16 mouse cellular contexts compared by ENCODE assay signal in the genomic region with DNA sequence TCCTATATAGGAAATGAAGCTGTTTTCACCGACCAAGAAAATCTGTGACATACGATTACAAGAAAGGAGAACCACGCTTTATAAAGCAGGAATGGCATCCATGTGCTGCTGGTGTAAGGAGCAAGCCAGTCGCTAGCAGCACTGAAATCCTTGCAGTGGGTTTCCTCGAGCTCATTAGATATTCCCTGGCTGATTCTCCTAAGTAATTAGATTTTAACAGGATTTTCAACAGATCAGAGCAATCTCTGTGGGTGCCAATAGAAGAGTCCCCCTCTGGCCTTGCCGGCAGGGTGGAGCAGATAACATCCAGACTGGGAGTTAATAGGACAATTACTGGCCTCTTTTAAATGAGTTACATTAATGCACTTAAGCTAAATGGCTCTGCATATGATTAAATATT. TPM values are rescaled to one million over a fixed set of nuclear protein-coding genes. Genes with fewer than 3 reads are reported as not detected.
DNase-seq lines count a peak whose midpoint lies in the region; ATAC-seq and TF ChIP-seq lines count a peak whose summit lies in the region.
"Had no signal": no experiment of that assay in that cellular context is flagged by ENCODE, and none has a peak within 500 bp of the region (broad histone marks: within the 10 kb centered on the region; RNA-seq: fewer than 3 reads in every experiment).

No protein-coding gene starts in this region.

- H3K9ac ChIP-seq in heart, embryonic 13.5 days: no peak overlapping the region
- no peak overlapping the region for H3K9ac ChIP-seq in midbrain, embryonic 12.5 days (replicated peaks)
- H3K9ac ChIP-seq in hindbrain, postnatal 0 days (replicated peaks; ENCODE audit: low read length): no peak overlapping the region

- no peak for ATAC-seq in heart, embryonic 13.5 days (ENCODE audit: extremely low read depth, insufficient number of reproducible peaks, low FRiP score, low TSS enrichment)
- ATAC-seq in midbrain, embryonic 12.5 days (ENCODE audit: low FRiP score, low read depth): 0 out of 2 replicates have a peak, but pooled peaks have one; percentile 19
- no peak for ATAC-seq in hindbrain, postnatal 0 days
- ATAC-seq: lung, postnatal 0 days had no signal

- peak overlapping the region; percentile 40 for H3K4me3 ChIP-seq in heart, embryonic 13.5 days
- no peak overlapping the region for H3K4me3 ChIP-seq in midbrain, embryonic 12.5 days
- no peak overlapping the region for H3K4me3 ChIP-seq in midbrain, embryonic 10.5 days
- H3K4me3 ChIP-seq in hindbrain, postnatal 0 days (ENCODE audit: low read length): no peak overlapping the region

- H3K27ac ChIP-seq in heart, embryonic 13.5 days (replicated peaks): no peak overlapping the region
- H3K27ac ChIP-seq in midbrain, embryonic 12.5 days (replicated peaks): no peak overlapping the region
- H3K27ac ChIP-seq in midbrain, embryonic 10.5 days (replicated peaks): no peak overlapping the region
- no peak overlapping the region for H3K27ac ChIP-seq in hindbrain, postnatal 0 days

- H3K4me1 ChIP-seq in heart, embryonic 13.5 days: peaks cover 4% of the 10 kb centered on the region; the same call in 1 of the 2 replicates
- H3K4me1 ChIP-seq in midbrain, embryonic 12.5 days: peaks cover 7% of the 10 kb centered on the region; the same call in 1 of the 2 replicates
- H3K4me1 ChIP-seq in midbrain, embryonic 10.5 days: peaks cover 9% of the 10 kb centered on the region
- H3K4me1 ChIP-seq in hindbrain, postnatal 0 days (ENCODE audit: insufficient read depth, low read length): no peaks in the 10 kb centered on the region

- H3K36me3 ChIP-seq in heart, embryonic 13.5 days: no peaks in the 10 kb centered on the region
- no peaks in the 10 kb centered on the region for H3K36me3 ChIP-seq in midbrain, embryonic 12.5 days
- no peaks in the 10 kb centered on the region for H3K36me3 ChIP-seq in midbrain, embryonic 10.5 days
- no peaks in the 10 kb centered on the region for H3K36me3 ChIP-seq in hindbrain, postnatal 0 days (ENCODE audit: insufficient read depth, low read length)

- WGBS in heart, embryonic 13.5 days: 32% methylated on average over 6 of the region's 6 CpGs
- whole genome bisulfite sequencing in midbrain, embryonic 12.5 days: 11% methylated on average over 6 of the region's 6 CpGs
- WGBS in midbrain, embryonic 10.5 days: 26% methylated on average over 6 of the region's 6 CpGs
- 38% methylated on average over 6 of the region's 6 CpGs for WGBS in hindbrain, postnatal 0 days

- peak overlapping the region; percentile 61 for H3K4me2 ChIP-seq in heart, embryonic 13.5 days
- H3K4me2 ChIP-seq in midbrain, embryonic 12.5 days (replicated peaks): peak overlapping the region; percentile 11; the same call in 1 of the 2 replicates
- H3K4me2 ChIP-seq in hindbrain, postnatal 0 days (ENCODE audit: low read depth, low read length): no peak overlapping the region

- TF ChIP-seq CTCF in hindbrain, postnatal 0 days (IDR thresholded peaks at IDR 0.05; ENCODE audit: low read depth): no peak

- DNase-seq in heart, postnatal 10 days: no peak
- DNase-seq in midbrain, embryonic 10.5 days (ENCODE audit: low spot score): no peak
- DNase-seq in hindbrain, postnatal 0 days (ENCODE audit: low spot score): peak; percentile 41
- peak; percentile 8 for DNase-seq in retina, postnatal 7 days (ENCODE audit: low read depth, low spot score)
- DNase-seq in urinary bladder, postnatal 14 days (ENCODE audit: low spot score): no peak
- DNase-seq in adrenal gland, postnatal 14 days: no peak
- DNase-seq: adrenal gland, adult 2 months; cerebellum, adult 9-11 months; kidney, adult 9 months had no signal

- H3K9me3 ChIP-seq in heart, embryonic 13.5 days: no peaks in the 10 kb centered on the region
- H3K9me3 ChIP-seq in midbrain, embryonic 12.5 days: no peaks in the 10 kb centered on the region
- no peaks in the 10 kb centered on the region for H3K9me3 ChIP-seq in midbrain, embryonic 10.5 days (replicated peaks)
- H3K9me3 ChIP-seq in hindbrain, postnatal 0 days (ENCODE audit: low read length): no peaks in the 10 kb centered on the region

- H3K27me3 ChIP-seq in heart, embryonic 13.5 days (replicated peaks): no peaks in the 10 kb centered on the region
- H3K27me3 ChIP-seq in midbrain, embryonic 12.5 days: peaks cover 38% of the 10 kb centered on the region
- H3K27me3 ChIP-seq in midbrain, embryonic 10.5 days (ENCODE audit: low read depth, poor library complexity, severe bottlenecking): peaks cover 57% of the 10 kb centered on the region
- H3K27me3 ChIP-seq in hindbrain, postnatal 0 days (ENCODE audit: insufficient read depth, low read length): no peaks in the 10 kb centered on the region

- intact Hi-C loops in heart, postnatal 10 days (cut with DNase I): no loop called here

RNA-seq across cellular contexts. Expression of gene Foxd3, which starts 54.6 kb away (rescaled TPM):
- polyA plus RNA-seq in heart, embryonic 13.5 days (2015; fragmentation: Nextera tagmentation; extraction: Ambion mirVana): not detected in 2 replicates
- total RNA-seq in heart, postnatal 10 days (2021): 1 to 10 TPM in 1 of 2 experiments, under 1 TPM in 1; 0.79 to 1.4 TPM
- 0.09 and 0.14 TPM in 2 replicates for polyA plus RNA-seq in midbrain, embryonic 12.5 days (2016; fragmentation: Nextera tagmentation; extraction: Ambion mirVana)
- 0.05 and 0.23 TPM in 2 replicates for polyA plus RNA-seq in midbrain, embryonic 10.5 days (2016; fragmentation: Nextera tagmentation; extraction: Ambion mirVana)
- total RNA-seq in hindbrain, postnatal 0 days (2014; rRNA removed): 5.3 and 8.1 TPM in 2 replicates
- 0.92 and 1.1 TPM in 2 replicates for polyA plus RNA-seq in hindbrain, postnatal 0 days (2015; fragmentation: Nextera tagmentation; extraction: Ambion mirVana)
- 1.5 and 1.7 TPM in 2 replicates for total RNA-seq in adrenal gland, postnatal 14 days (2021)
- total RNA-seq: layer of hippocampus, postnatal 25 days; left cerebral cortex, postnatal 25 days; liver, adult 2 months; megakaryocyte, adult 5-6 weeks had no signal
- polyA plus RNA-seq: liver, adult 2 months had no signal

Comparison
In these comparisons a context has a peak if more than half of its experiments do, and no peak if none do; other contexts are left out.
1. DNase-seq: peak in hindbrain, postnatal 0 days (single experiment) and retina, postnatal 7 days (single experiment); none in heart, postnatal 10 days (0 of 2), midbrain, embryonic 10.5 days (single experiment), urinary bladder, postnatal 14 days (single experiment) and adrenal gland, postnatal 14 days (single experiment).